Mouse (Mus musculus): ENCODE data around the gene Pdcd6.

The Pdcd6 gene

GRCm38 (mm10) chr13:74317170-74317849 lies at the start of gene Pdcd6:
Gene Pdcd6 (minus strand): TSS chr13:74317580.
- DNase-seq, result peak; percentile 88 to 94

GRCm38 (mm10) chr13:74363859-74364235 lies 46.5 kb upstream of the Pdcd6 start, which contains the start of gene Lrrc14b:
Gene Lrrc14b (minus strand): TSS chr13:74364005.
- peak; percentile 24 to 43 for DNase-seq

DNA sequence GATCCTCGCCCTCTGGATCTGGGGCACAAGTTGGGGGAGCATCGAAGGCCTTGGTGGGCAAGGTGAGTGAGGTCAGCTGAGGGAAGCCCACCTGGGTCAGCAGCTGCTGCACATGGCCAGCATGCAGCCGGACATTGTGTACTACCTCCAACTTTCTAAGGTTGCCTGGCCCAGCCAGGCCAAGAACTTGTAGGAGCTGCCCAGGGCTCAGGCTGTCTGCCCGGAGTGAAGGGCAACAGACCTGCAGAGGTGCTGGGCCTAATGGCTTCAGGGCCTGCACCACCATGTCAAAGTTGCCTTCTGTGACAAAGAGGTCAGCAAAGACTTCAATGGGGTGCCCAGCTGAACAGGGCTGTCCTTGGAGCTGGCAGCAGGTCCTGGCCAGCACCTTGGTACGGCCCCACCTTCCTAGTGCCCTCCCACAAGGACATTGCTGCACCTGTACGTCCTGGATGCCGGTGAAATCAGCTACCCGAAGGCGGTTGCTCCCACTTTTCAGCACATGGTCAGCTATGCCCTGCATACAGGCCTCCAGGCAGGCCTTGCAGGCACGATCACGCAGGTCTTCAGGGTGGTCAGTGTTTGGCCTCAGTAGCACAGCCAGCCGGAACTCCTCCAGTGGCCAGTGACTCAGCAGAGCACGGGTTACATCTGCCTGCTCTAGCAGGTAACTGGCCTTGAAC lies 45.9 kb upstream of the Pdcd6 start:
- peak in 1 of 2 experiments; percentile 22 for DNase-seq

DNA sequence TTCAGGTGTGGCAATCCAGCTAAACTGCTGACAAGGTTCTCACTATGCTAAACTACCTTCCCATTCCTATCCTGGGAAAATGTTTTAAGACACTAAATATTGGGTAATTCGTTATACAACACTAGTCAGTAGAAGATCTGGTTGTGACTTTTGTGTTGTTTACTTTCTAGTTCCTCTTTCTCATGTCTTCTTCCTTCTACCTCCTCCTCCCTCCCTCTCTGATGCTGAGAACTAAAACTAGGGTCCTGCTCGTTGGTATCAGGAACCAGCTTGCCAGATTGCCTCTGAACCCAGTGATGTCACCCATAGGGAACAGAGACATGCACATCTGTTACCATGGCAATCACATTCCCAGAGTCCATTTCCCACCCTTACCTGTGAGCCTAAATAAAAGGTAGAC lies 44.8 kb upstream of the Pdcd6 start:
- DNase-seq, result no peak

- no peak for DNase-seq
These were observed 39.1 kb upstream of the Pdcd6 start for GRCm38 (mm10) chr13:74356491-74356890.

- DNase-seq, result peak in 1 of 2 experiments; percentile 12
These were observed 33.1 kb upstream of the Pdcd6 start for GRCm38 (mm10) chr13:74350435-74350906.

DNA sequence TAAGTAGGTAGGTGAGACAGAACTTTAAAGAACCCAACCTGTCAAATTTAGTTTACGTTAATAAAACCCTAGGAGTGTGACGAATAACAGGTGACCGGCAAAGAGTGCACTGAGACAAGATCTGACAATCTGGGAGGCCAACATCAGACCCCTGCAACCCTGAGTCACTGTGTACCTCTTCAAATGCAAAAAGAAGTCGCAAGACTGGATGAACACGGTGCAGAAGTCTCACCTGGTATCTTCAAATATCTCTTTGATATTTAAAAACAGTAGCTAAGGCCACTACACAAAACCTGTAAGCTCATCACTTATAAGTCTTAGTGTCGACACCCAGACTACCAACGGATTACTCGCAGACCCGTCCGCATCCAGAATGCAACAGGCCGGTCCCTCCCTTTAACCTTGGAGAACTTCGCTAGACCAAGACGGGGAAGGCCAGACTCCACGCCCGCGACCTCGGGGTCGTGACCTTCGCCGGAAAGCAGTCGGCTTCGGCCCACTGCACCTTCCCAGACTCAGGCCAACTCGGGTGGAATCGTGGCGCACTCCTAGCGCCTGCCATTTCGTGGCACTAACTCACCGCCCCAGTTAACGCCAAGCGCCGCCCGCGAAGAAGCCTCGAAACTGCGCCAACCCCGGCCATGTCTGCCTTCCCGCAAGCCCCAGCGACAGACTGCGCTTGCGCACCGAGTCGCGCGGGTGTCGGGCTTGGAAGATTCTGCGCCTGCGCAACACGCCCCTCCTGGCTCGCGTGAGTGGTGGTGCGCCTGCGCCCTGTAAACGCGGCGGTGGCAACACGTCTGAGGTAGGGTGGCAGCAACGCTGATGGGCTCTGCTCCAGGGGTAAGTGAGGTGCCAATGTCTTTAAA lies 32.4 kb upstream of the Pdcd6 start, which contains the start of the genes Sdha and Ccdc127:
Gene Sdha (minus strand): TSS at position 715 of the 869 bp plus-strand sequence.
Gene Ccdc127 (plus strand): TSS at position 744 of the 869 bp plus-strand sequence.
- peak; percentile 94 to 98 for DNase-seq

DNA sequence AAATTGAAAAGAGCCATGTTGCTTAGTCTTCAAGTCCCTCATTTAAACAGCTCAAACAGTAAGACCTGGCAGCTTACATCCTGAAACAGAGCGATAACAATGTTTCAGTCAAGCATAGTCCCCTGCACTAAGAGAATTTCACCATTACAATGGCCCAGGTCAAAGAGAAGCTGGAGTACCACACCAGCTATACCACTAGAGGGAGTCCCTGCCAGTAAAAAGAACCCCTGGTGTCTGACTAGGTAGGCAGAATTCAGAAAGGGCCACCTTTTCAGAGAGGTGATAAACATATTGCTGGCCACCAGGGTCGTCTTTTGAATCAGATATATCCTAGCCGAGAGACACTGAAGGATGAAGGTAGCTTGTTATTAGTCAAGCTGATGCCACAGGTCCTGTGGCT lies 23.7 kb upstream of the Pdcd6 start:
- DNase-seq, result peak; percentile 27 to 30

- no peak for DNase-seq
These were observed 11.9 kb upstream of the Pdcd6 start for GRCm38 (mm10) chr13:74329321-74329720.

GRCm38 (mm10) chr13:74316789-74317169 lies 601 bp downstream of the Pdcd6 start:
- DNase-seq, result no peak

GRCm38 (mm10) chr13:74316386-74316785 lies 994 bp downstream of the Pdcd6 start:
- DNase-seq, result no peak

DNA sequence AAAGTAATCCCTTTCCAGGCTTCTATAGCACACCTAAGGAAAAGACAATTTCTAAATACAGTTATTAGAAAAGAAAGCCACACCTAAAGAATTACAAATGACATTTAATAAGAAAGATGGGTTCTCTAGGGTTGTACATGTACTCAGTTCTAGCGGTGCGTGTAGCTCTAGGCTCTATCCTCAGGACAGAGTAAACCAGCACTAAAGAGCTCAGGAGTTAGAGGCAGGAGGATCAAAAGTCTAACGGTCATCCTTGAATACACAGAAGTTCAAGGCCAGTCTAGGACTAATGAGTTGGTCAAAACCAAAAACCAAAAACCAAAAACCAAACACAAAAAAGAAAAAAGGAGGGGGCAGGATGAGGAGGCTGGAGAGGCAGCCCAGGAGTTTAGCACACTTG lies 2.8 kb downstream of the Pdcd6 start:
- no peak for DNase-seq

DNA sequence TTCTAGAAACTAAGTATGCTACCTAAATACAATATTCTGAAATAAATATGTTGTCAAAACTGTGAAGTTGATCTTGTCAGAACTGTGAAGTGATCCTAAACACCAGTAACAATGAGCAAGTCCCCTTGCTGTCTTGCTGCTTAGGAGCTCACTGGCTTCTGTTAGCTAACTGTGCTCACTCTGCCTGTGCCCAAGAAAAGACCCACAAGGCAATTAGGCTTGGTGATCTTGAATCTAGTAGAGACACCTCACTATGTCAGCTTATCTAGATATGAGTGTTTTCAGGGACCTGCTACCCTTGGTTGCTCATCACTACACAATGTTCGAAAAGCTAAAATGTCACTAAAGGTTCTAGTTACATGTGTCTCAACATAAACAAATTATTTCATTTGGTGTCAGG lies 11.6 kb downstream of the Pdcd6 start:
- DNase-seq, result no peak

GRCm38 (mm10) chr13:74305380-74305779 lies 12.0 kb downstream of the Pdcd6 start:
- no peak for DNase-seq

DNA sequence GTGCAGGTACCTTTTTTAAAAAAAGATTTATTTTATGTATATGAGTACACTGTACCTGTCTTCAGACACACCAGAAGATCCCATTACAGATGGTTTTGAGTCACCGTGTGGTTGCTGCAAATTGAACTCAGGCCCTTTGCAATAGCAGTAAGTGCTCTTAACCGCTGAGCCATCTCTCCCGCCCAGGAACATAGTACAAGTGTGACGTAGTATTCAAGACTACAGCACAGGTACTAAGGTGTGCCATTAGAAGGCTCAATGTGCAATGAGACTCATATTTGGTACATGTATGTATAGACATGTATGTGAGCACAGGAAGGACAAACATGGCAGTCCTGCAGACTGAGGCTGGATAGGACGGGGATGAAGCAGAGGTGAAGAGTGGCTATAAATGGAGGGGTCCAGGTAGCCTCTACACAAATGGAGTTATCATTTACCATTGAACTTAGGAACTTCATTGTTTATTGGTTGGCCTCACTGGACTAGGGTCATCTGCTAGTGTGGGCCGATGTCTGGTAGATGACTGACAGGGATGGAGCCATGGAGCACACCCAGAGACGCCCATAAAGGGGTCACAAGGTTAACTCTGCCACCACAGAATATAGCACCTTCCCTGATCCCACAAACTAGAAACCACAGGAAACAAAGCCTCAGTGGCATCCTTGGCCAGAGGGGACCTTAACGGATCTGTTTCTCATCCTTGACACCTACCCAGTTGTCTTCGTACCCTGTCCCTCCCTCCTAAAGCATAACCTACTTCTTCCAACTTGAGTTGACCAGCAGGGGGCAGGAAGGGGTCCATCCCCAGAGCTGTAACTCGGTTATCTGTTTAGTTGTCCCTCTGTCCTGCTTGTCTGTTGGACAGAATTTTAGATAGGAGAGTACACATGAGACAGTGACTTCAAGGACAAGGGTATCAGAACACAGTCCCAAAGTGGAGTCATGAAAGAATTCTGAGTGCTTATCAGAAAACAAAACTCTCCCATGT lies 15.0 kb downstream of the Pdcd6 start:
- no peak for DNase-seq

DNA sequence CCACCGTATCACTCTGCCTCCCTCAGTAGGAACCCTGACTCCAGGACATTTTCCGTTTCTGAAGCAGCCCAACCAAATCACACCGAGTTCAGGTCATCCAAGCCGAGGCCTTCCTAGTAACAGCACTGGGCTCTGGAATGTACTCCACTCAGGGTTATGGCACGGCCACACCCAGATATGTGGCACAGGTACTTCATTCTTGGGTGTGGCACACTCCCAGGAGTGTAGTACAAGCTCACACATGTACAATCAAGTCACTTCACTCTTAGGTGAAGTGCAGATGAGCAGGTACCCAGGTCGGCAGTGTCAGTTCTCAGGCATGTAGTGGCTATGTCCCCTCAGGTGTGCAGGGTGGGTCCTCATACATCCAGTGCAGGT lies 15.8 kb downstream of the Pdcd6 start:
- no peak for DNase-seq

GRCm38 (mm10) chr13:74300925-74301606 lies 16.3 kb downstream of the Pdcd6 start:
- DNase-seq, result peak; percentile 57 to 66

DNA sequence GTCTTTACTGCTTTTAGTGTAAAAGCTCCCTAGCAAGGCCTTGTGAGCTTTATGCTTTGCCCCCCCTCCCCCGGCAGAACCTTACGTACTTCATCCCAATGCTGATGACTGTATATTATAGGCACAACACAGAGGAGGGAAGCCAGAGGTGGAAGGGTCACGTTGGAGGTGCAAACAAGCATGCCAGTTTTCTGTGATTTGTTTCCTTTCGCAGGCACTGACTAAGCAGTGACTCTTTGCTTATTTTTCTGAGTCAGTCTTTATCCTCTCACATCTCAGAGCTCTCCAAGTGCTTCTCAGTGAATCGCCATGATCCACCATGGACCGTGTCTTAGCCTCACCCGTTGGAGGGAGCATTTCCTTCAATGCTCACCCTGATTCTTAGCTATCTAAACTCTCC lies 21.0 kb downstream of the Pdcd6 start:
- no peak for DNase-seq

DNA sequence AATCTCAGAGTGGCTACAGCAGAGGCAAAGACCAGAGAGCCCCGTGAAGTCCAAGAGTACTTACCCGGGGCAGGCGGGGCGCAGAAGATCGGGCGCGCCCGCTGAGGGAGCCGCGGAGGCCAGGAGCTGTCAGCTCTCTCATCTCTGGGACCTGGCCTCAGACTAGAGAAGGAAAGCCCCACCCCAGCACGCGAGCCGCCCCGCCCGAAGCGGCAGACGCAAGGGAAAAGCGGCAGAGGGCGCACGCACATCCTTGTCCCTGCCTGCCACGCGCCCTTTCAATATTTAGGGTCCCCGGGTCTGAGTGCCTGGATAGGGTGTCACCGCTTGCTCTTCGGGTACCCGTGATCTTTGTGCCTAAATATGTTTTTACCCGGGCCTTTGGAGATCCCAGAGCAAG lies 25.2 kb downstream of the Pdcd6 start, which contains the start of gene Ahrr:
Gene Ahrr (minus strand): TSS at position 165 of the 400 bp plus-strand sequence.
- no peak for DNase-seq

DNA sequence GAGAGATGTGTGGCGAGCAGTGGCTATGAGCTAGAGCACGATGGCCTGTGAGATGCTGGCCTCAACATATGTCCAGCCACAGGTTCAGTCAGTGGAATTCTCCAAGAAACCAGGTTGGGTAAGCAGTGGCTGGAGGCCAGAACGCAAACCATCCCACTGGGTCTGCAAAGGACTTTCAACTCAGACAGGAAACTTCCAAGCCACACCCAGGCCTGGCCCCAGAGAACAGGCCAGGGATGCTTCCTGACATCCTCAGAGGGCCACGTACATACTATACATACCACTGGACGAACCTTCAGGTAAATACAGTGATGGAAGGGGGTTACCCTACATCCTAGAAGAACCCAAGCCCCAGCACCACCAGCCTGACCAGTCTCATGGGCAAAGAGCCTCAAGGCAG lies 27.7 kb downstream of the Pdcd6 start:
- no peak for DNase-seq

DNA sequence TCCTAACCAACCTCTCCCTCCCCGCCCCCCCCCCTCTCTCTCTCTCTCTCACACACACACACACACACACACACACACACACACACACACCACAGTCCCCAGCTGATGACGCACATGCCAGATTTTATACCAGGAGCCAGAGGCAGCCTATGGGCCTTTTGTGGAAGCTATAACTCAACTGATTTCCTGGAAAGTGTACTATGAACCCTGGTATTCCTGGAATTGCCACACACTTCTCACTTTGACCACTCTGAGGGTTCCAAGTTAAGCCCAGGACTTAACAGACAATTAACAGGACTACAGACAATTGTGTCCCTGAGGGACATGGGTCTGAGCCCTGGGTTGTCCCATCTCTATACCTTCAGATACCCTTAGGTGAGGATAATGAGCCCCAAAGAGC lies 35.1 kb downstream of the Pdcd6 start:
- no peak for DNase-seq
